Mouse (Mus musculus): ENCODE results near the gene Pm20d1. TPM values are rescaled to one million over a fixed set of nuclear protein-coding genes. Genes with fewer than 3 reads are reported as not detected.

Pm20d1 gene
- polyA plus RNA-seq, 1 experiment, result 9.0 TPM

GRCm38 (mm10) chr1:131869561-131869960 lies 72.4 kb downstream of the Pm20d1 start:
- H3K36me3 ChIP-seq (ENCODE audit: control insufficient read depth, insufficient read depth, low read length, poor library complexity, severe bottlenecking), result no peaks in the 10 kb centered on the region
- TF ChIP-seq POLR2A (IDR thresholded peaks at IDR 0.05; ENCODE audit: insufficient read depth, low read length) (no peak), EP300 (IDR thresholded peaks at IDR 0.05; ENCODE audit: insufficient read depth, low read depth, low read length) (no peak), CTCF (IDR thresholded peaks at IDR 0.05; ENCODE audit: low read depth, low read length) (no peak)
- H3K27ac ChIP-seq (ENCODE audit: insufficient read depth, low read length), result no peak overlapping the region
- no peaks in the 10 kb centered on the region for H3K9me3 ChIP-seq (replicated peaks; ENCODE audit: control insufficient read depth, insufficient read depth, low read length, poor library complexity, severe bottlenecking)
- no peaks in the 10 kb centered on the region for H3K4me1 ChIP-seq (ENCODE audit: control insufficient read depth, insufficient read depth, low read length)
- H3K4me3 ChIP-seq (ENCODE audit: low read depth, low read length), result no peak overlapping the region
- no peak overlapping the region for H3K9ac ChIP-seq (ENCODE audit: low read depth, poor library complexity, severe bottlenecking)
- H3K27me3 ChIP-seq (ENCODE audit: control insufficient read depth, insufficient read depth, low read length, poor library complexity, severe bottlenecking), result no peaks in the 10 kb centered on the region

Other genes with a start within 250 kb of the Pm20d1 start
- 0.49 TPM in 1 of 2 replicates, not detected in the other for gene Avpr1b, start 198.1 kb upstream of the Pm20d1 start, polyA plus RNA-seq (2011; ENCODE audit: insufficient read depth, insufficient read length, low read depth, missing spikeins)
- gene Ctse, start 159.1 kb upstream of the Pm20d1 start, polyA plus RNA-seq (2011; ENCODE audit: insufficient read depth, insufficient read length, low read depth, missing spikeins), result not detected in 2 replicates
- gene Rab7b, start 108.7 kb upstream of the Pm20d1 start, polyA plus RNA-seq (2011; ENCODE audit: insufficient read depth, insufficient read length, low read depth, missing spikeins), result 3.1 and 4.4 TPM in 2 replicates
- gene Slc26a9, start 53.4 kb upstream of the Pm20d1 start, polyA plus RNA-seq (2011; ENCODE audit: insufficient read depth, insufficient read length, low read depth, missing spikeins), result not detected in 2 replicates
- 14.4 and 16.3 TPM in 2 replicates for gene Slc41a1, start 30.1 kb downstream of the Pm20d1 start, polyA plus RNA-seq (2011; ENCODE audit: insufficient read depth, insufficient read length, low read depth, missing spikeins)
- 4.3 and 9.6 TPM in 2 replicates for gene Rab29, start 69.8 kb downstream of the Pm20d1 start, polyA plus RNA-seq (2011; ENCODE audit: insufficient read depth, insufficient read length, low read depth, missing spikeins)
- 298 and 328 TPM in 2 replicates for gene Nucks1, start 113.2 kb downstream of the Pm20d1 start, polyA plus RNA-seq (2011; ENCODE audit: insufficient read depth, insufficient read length, low read depth, missing spikeins)
- 3.3 and 3.9 TPM in 2 replicates for gene Slc45a3, start 165.6 kb downstream of the Pm20d1 start, polyA plus RNA-seq (2011; ENCODE audit: insufficient read depth, insufficient read length, low read depth, missing spikeins)
- gene Elk4, start 210.2 kb downstream of the Pm20d1 start, polyA plus RNA-seq (2011; ENCODE audit: insufficient read depth, insufficient read length, low read depth, missing spikeins), result 33.7 and 46.6 TPM in 2 replicates